Mouse (Mus musculus) forebrain, embryonic 16.5 days (tissue): ENCODE measurements at regions not wholly inside any gene's neighbourhood (a gene's known extent, or its start where the extent isn't known, plus 50 kb on each side); places are given as distances from the start of the nearest gene placed in this dataset.

Experiments
- ATAC-seq: fragments of 200-750 bp; cut with Nextera tagmentation; 2 replicates; pipeline ENCODE4 v1.8.0; 2017; ENCODE audit warnings: mild to moderate bottlenecking, moderate library complexity
- H3K27ac ChIP-seq: fragments of 300-500 bp; sonication (generic); 2 replicates; pipeline ENCODE4 v1.5.1; 2014; ENCODE audit warnings: low read length, control low read depth
- H3K27me3 ChIP-seq: fragments of 300-500 bp; sonication (generic); replicated peaks from 2 replicates; pipeline ENCODE4 v1.6.1; 2014; ENCODE audit warnings: low read length; ENCODE audit not compliant: control insufficient read depth, insufficient read depth
- H3K36me3 ChIP-seq: fragments of 300-500 bp; sonication (generic); 2 replicates; pipeline ENCODE4 v1.6.1; 2014; ENCODE audit not compliant: control insufficient read depth, insufficient read depth
- H3K4me1 ChIP-seq: fragments of 300-500 bp; sonication (generic); replicated peaks from 2 replicates; pipeline ENCODE4 v1.6.1; 2014; ENCODE audit warnings: low read length; ENCODE audit not compliant: control insufficient read depth, insufficient read depth
- H3K4me2 ChIP-seq: fragments of 300-500 bp; sonication (generic); 2 replicates; pipeline ENCODE4 v1.6.1; 2014; ENCODE audit warnings: mild to moderate bottlenecking, low read length, control low read depth
- H3K4me3 ChIP-seq: fragments of 300-500 bp; sonication (generic); replicated peaks from 2 replicates; pipeline ENCODE4 v1.5.1; 2014; ENCODE audit warnings: mild to moderate bottlenecking, low read length, control low read depth
- H3K9ac ChIP-seq: fragments of 300-500 bp; sonication (generic); replicated peaks from 2 replicates; pipeline ENCODE4 v1.6.1; 2014; ENCODE audit warnings: low read depth, low read length, control low read depth
- H3K9me3 ChIP-seq: fragments of 300-500 bp; sonication (generic); 2 replicates; pipeline ENCODE4 v1.6.1; 2016; ENCODE audit warnings: low read length; ENCODE audit not compliant: control insufficient read depth
- WGBS: fragments of 180-500 bp; shearing (Covaris S2); extraction: QIAGEN DNeasy Blood & Tissue Kit; methylation state at CpG from one replicate; pipeline ENCODE4 v1.1.7; 2014; 5-methylcytosine and 5-hydroxymethylcytosine counted together

DNA sequence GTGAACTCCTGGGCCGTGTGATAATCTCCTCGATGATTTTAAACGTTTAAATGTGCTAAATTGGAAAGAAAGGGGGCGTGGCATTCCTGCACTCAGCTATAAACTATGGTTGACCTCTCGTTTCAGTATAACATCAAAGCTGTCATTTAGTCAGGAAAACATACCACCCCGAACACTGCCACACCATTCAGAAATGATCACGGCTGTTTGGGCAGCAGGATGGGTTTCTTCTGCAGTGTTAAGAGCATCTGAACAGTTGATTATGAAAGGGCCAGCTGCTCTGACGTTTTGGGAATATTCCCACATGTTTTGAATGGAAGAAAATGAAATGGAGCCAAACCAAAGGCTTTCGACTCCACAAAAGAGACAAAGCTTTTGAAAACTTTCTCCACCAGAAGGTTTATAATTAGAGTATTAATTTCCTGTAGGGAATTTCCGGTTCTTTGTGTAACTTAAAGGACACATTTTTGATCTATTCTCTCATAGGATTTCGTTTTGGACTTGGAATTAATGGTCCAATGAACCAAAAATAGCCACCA, 85.5 kb upstream of the Arhgap24 start:
- Histone ChIP-seq H3K9ac (no peak overlapping the region), H3K27ac (no peak overlapping the region), H3K4me3 (no peak overlapping the region), H3K27me3 (no peaks in the 10 kb centered on the region), H3K36me3 (no peaks in the 10 kb centered on the region), H3K9me3 (no peaks in the 10 kb centered on the region), H3K4me2 (no peak overlapping the region), H3K4me1 (no peaks in the 10 kb centered on the region)
- WGBS, result 31% methylated on average over 11 of the region's 11 CpGs
- 0 out of 2 replicates have a peak, but pooled peaks have one; percentile 40 for ATAC-seq

DNA sequence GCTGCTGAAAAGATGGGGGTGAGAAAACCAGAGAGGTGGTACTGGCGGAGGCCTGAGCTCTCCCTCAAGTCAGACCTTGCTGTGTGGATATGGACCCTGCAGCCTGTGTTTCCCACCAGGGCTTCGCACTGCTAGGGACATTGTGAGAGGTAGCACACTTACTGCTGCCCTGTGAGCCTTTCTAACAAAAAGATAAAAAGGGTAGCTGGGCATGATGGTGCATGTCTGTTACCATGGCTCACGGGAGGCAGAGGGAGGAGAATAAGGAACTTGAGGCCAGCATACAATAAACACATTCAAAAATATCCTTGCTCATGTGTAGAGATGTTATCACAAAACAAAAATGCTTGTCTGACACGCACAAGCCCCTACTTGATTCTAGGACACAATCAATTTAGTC, 82.2 kb upstream of the Arhgap24 start:
- Histone ChIP-seq H3K27me3 (no peaks in the 10 kb centered on the region), H3K27ac (no peak overlapping the region), H3K4me1 (no peaks in the 10 kb centered on the region), H3K36me3 (no peaks in the 10 kb centered on the region), H3K9ac (no peak overlapping the region), H3K9me3 (no peaks in the 10 kb centered on the region), H3K4me3 (no peak overlapping the region), H3K4me2 (no peak overlapping the region)
- 82% methylated on average over 4 of the region's 4 CpGs for WGBS
- no peak for ATAC-seq

GRCm38 (mm10) chr5:102417642-102418041, 63.5 kb upstream of the Arhgap24 start:
- ATAC-seq, result peak; percentile 67
- H3K36me3 ChIP-seq, result no peaks in the 10 kb centered on the region
- H3K4me2 ChIP-seq, result no peak overlapping the region
- no peak overlapping the region for H3K4me3 ChIP-seq
- H3K9me3 ChIP-seq, result no peaks in the 10 kb centered on the region
- 0 out of 2 replicates have a peak, but pooled peaks cover 3% of the 10 kb centered on the region for H3K4me1 ChIP-seq
- H3K27me3 ChIP-seq, result no peaks in the 10 kb centered on the region
- no peak overlapping the region for H3K9ac ChIP-seq
- WGBS, result 70% methylated on average over 5 of the region's 5 CpGs
- peak overlapping the region; percentile 10; the same call in 1 of the 2 replicates for H3K27ac ChIP-seq

- no peak overlapping the region for H3K4me3 ChIP-seq
- H3K4me1 ChIP-seq, result 0 out of 2 replicates have a peak, but pooled peaks cover 3% of the 10 kb centered on the region
- WGBS, result 26% methylated on average over 1 of the region's 1 CpGs
Measured at GRCm38 (mm10) chr5:102419089-102419488, 62.1 kb upstream of the Arhgap24 start.

DNA sequence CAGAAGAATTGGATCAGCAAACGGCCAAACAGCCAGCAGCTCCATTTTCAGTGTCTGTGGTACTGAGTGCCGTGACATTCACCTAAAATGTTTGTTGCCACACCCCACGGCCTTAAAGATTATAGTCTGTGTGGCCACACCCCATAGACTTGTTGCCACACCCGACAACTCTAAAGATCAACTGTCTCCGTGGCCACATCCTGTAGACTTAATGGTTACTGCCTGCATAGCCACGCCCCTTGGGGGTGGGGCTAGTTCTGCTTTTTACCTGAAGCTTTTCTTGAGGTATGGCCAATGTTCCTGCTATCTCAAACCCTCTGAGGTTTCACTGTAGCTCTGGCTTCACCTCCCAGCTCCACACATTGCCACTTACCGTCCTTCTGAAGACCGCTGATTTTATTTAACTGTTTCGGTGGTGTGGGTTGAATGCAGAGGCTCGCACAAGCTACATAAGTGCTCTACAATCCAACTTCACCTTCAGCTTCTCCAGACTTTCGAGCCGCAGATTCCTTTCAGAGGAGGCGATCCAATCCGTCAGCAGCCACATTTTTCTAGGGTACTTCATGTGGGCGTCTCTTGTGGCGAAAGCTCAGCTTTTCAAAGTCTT, 56.5 kb upstream of the Arhgap24 start:
- ATAC-seq, result no peak
- Histone ChIP-seq H3K36me3 (no peaks in the 10 kb centered on the region), H3K27ac (no peak overlapping the region), H3K27me3 (no peaks in the 10 kb centered on the region), H3K9ac (no peak overlapping the region), H3K4me3 (no peak overlapping the region), H3K4me1 (no peaks in the 10 kb centered on the region), H3K9me3 (no peaks in the 10 kb centered on the region), H3K4me2 (no peak overlapping the region)
- WGBS, result 90% methylated on average over 16 of the region's 16 CpGs

More at GRCm38 (mm10) chr5:102419089-102419488, 62.1 kb upstream of the Arhgap24 start:
- Histone ChIP-seq H3K4me2 (no peak overlapping the region), H3K36me3 (no peaks in the 10 kb centered on the region), H3K9me3 (no peaks in the 10 kb centered on the region), H3K27ac (no peak overlapping the region), H3K9ac (no peak overlapping the region), H3K27me3 (no peaks in the 10 kb centered on the region)
- no peak for ATAC-seq

GRCm38 (mm10) chr5:102428310-102428709, 52.9 kb upstream of the Arhgap24 start:
- Histone ChIP-seq H3K4me2 (no peak overlapping the region), H3K36me3 (no peaks in the 10 kb centered on the region), H3K4me1 (no peaks in the 10 kb centered on the region), H3K4me3 (no peak overlapping the region), H3K27ac (no peak overlapping the region), H3K9ac (no peak overlapping the region), H3K27me3 (no peaks in the 10 kb centered on the region), H3K9me3 (no peaks in the 10 kb centered on the region)
- no peak for ATAC-seq
- WGBS, result 84% methylated on average over 3 of the region's 3 CpGs
